Mouse (Mus musculus) CH12.LX (cell line): ENCODE results near the gene Leap2. TPM values are rescaled to one million over a fixed set of nuclear protein-coding genes. Genes with fewer than 3 reads are reported as not detected.
A peak's percentile ranks its signal among the peaks of the same experiment; 100 is the strongest.
"Not testable (repeated sequence)": the region's sequence is repeated elsewhere in the genome, so short reads cannot be mapped to it uniquely, and the experiment has no call there.

ENCODE experiments used
- DNase-seq: peaks from one replicate; pipeline ENCODE4 v3.0.0-alpha.2; 2013; ENCODE audit errors: extremely low read depth
- H3K27ac ChIP-seq: 2 replicates; pipeline ENCODE4 v1.5.1; 2012; ENCODE audit warnings: low read depth, mild to moderate bottlenecking, control low read depth, moderate library complexity; ENCODE audit not compliant: insufficient read depth
- H3K27me3 ChIP-seq: replicated peaks from 2 replicates; pipeline ENCODE3; 2012; ENCODE audit warnings: inconsistent platforms
- H3K36me3 ChIP-seq, 2 experiments: replicated peaks in 1 of 2; 2 replicates each; pipeline versions ENCODE3 to v1.6.1; 2012; ENCODE audit warnings: inconsistent platforms in 1 of 2, low read length in 1 of 2, mild to moderate bottlenecking in 1 of 2, mixed read lengths in 1 of 2, moderate library complexity in 1 of 2; ENCODE audit not compliant: control insufficient read depth in 1 of 2, insufficient read depth in 1 of 2
- H3K4me1 ChIP-seq, 2 experiments: 2 replicates each; pipeline ENCODE4 v1.6.1; 2012; ENCODE audit warnings: inconsistent platforms in 1 of 2, moderate library complexity in 1 of 2; ENCODE audit not compliant: insufficient read depth in 2 of 2, control insufficient read depth in 1 of 2
- H3K4me2 ChIP-seq: 2 replicates; pipeline ENCODE4 v1.6.1; 2012; ENCODE audit warnings: low read depth, mild to moderate bottlenecking, control low read depth; ENCODE audit not compliant: poor library complexity, insufficient read depth, severe bottlenecking
- H3K4me3 ChIP-seq, 3 experiments: fragments of 150-350 bp in 1 of 3; sonication (generic) in 1 of 3; replicated peaks in 1 of 3; 2 replicates each; pipeline versions ENCODE3 to v1.5.1; 2011 to 2012; ENCODE audit warnings: low read depth in 2 of 3, low read length in 2 of 3, mild to moderate bottlenecking in 2 of 3, moderate library complexity in 2 of 3, control low read depth in 1 of 3, improper control_type of control experiment in 1 of 3, inconsistent platforms in 1 of 3, mixed read lengths in 1 of 3; ENCODE audit not compliant: poor library complexity in 1 of 3
- H3K79me2 ChIP-seq: replicated peaks from 2 replicates; pipeline ENCODE4 v1.6.1; 2012; ENCODE audit warnings: mild to moderate bottlenecking, moderate library complexity; ENCODE audit not compliant: control insufficient read depth, poor library complexity, insufficient read depth, severe bottlenecking; ENCODE audit errors: extremely low read depth
- H3K9ac ChIP-seq: 2 replicates; pipeline ENCODE4 v1.6.1; 2012; ENCODE audit warnings: low read depth, mild to moderate bottlenecking, control low read depth, moderate library complexity; ENCODE audit not compliant: insufficient read depth
- H3K9me3 ChIP-seq: replicated peaks from 2 replicates; pipeline ENCODE3; 2012; ENCODE audit warnings: low read length, inconsistent platforms, mixed read lengths
- CHD2 ChIP-seq: IDR thresholded peaks from 2 replicates; pipeline ENCODE4 v1.6.1; 2011; ENCODE audit warnings: low read length, improper control_type of control experiment
- JUND ChIP-seq: conservative IDR thresholded peaks from 2 replicates; pipeline ENCODE4 v1.6.1; 2011; ENCODE audit warnings: low read depth, low read length, improper control_type of control experiment
- KAT2A ChIP-seq: IDR thresholded peaks from 2 replicates; pipeline ENCODE4 v1.6.1; 2012; ENCODE audit warnings: low read length, improper control_type of control experiment, inconsistent platforms; ENCODE audit not compliant: insufficient replicate concordance
- MAX ChIP-seq: IDR thresholded peaks from 2 replicates; pipeline ENCODE4 v1.6.1; 2011; ENCODE audit warnings: low read length, improper control_type of control experiment
- NELFE ChIP-seq: IDR thresholded peaks from 2 replicates; pipeline ENCODE4 v1.6.1; 2011; ENCODE audit warnings: low read depth, low read length, improper control_type of control experiment
- NRF1 ChIP-seq: IDR thresholded peaks from 2 replicates; pipeline ENCODE4 v1.6.1; 2014; ENCODE audit warnings: low read depth, mild to moderate bottlenecking, inconsistent platforms, low read length, improper control_type of control experiment, moderate library complexity
- POLR2AphosphoS2 ChIP-seq: IDR thresholded peaks from 2 replicates; pipeline ENCODE4 v1.6.1; 2011; ENCODE audit warnings: low read depth, low read length, improper control_type of control experiment
- RAD21 ChIP-seq: IDR thresholded peaks from 2 replicates; pipeline ENCODE4 v1.6.1; 2011; ENCODE audit warnings: low read depth, mild to moderate bottlenecking, low read length, improper control_type of control experiment, moderate library complexity
- RCOR1 ChIP-seq: conservative IDR thresholded peaks from 2 replicates; pipeline ENCODE4 v1.6.1; 2012; ENCODE audit warnings: low read depth, mild to moderate bottlenecking, inconsistent platforms, low read length, improper control_type of control experiment
- SIN3A ChIP-seq: IDR thresholded peaks from 2 replicates; pipeline ENCODE4 v1.6.1; 2012; ENCODE audit warnings: low read length, improper control_type of control experiment, inconsistent platforms
- SMC3 ChIP-seq: IDR thresholded peaks from 2 replicates; pipeline ENCODE4 v1.6.1; 2011; ENCODE audit warnings: low read depth, low read length, improper control_type of control experiment
- UBTF ChIP-seq: IDR thresholded peaks from 2 replicates; pipeline ENCODE4 v1.6.1; 2012; ENCODE audit warnings: low read depth, mild to moderate bottlenecking, inconsistent platforms, low read length, improper control_type of control experiment, moderate library complexity
- USF1 ChIP-seq: IDR thresholded peaks from 2 replicates; pipeline ENCODE4 v1.6.1; 2014; ENCODE audit warnings: low read depth, mild to moderate bottlenecking, inconsistent platforms, low read length, improper control_type of control experiment
- ZC3H11A ChIP-seq: IDR thresholded peaks from 2 replicates; pipeline ENCODE4 v1.6.1; 2012; ENCODE audit warnings: low read depth, mild to moderate bottlenecking, inconsistent platforms, low read length, improper control_type of control experiment
- ZKSCAN1 ChIP-seq: IDR thresholded peaks from 2 replicates; pipeline ENCODE4 v1.6.1; 2012; ENCODE audit warnings: low read depth, inconsistent platforms, low read length, improper control_type of control experiment, borderline replicate concordance
- dilution Hi-C: fragments of 300-500 bp; cut with MboI; formaldehyde crosslinking; loops from 2 replicates; pipeline ENCODE4 v1.14.3; 2020; ENCODE audit warnings: low sequenced_read_pairs; ENCODE audit not compliant: extremely low pct_unique_long_range_greater_than_20kb, extremely low pct_ligation_motif_present
- in situ Hi-C: fragments of 300-500 bp; cut with MboI; formaldehyde crosslinking; loops from 3 replicates; pipeline ENCODE4 v1.14.3; 2019; ENCODE audit warnings: low sequenced_read_pairs, low pct_ligation_motif_present, low pct_unique_long_range_greater_than_20kb, mixed read lengths
- polyA plus RNA-seq: library from polyadenylated mRNA; unstranded; fragments of >175 nt; gene quantifications from 2 replicates; pipeline ENCODE4 v1.2.1, GENCODE M21; 2012; ENCODE audit warnings: low read depth; ENCODE audit not compliant: insufficient read length
- total RNA-seq, 2 experiments: library from RNA; depleted of rRNA; stranded (reverse); fragments of 300-350 nt in 1 of 2; fragments of >200 nt in 1 of 2; gene quantifications; 2 replicates each; pipeline ENCODE4 v1.2.3; 2012 to 2014

Leap2 gene
- total and polyA plus RNA-seq, 3 experiments = not detected

- dilution Hi-C loops = no loop called here
- no peak overlapping the region for H3K4me3 ChIP-seq
- no peak overlapping the region for H3K4me2 ChIP-seq
- peaks cover 18% of the 10 kb centered on the region for H3K79me2 ChIP-seq
- no peak for DNase-seq
- H3K9me3 ChIP-seq = no peaks in the 10 kb centered on the region
- TF ChIP-seq POLR2AphosphoS2 = 0 out of 2 replicates have a peak, but pooled peaks have one; percentile 2
- no peak for TF ChIP-seq CHD2
- TF ChIP-seq, all 38 proteins: peak for 1
- Histone ChIP-seq H3K36me3 (peaks cover 12 to 46% of the 10 kb centered on the region in 2 experiments), H3K9ac (no peak overlapping the region), H3K4me1 (peaks cover 8 to 21% of the 10 kb centered on the region in 2 experiments), H3K27me3 (no peaks in the 10 kb centered on the region), H3K27ac (no peak overlapping the region)
- in situ Hi-C loops = no loop called here
Observed at GRCm38 (mm10) chr11:53427993-53428715, 5.2 kb upstream of the Leap2 start.

DNA sequence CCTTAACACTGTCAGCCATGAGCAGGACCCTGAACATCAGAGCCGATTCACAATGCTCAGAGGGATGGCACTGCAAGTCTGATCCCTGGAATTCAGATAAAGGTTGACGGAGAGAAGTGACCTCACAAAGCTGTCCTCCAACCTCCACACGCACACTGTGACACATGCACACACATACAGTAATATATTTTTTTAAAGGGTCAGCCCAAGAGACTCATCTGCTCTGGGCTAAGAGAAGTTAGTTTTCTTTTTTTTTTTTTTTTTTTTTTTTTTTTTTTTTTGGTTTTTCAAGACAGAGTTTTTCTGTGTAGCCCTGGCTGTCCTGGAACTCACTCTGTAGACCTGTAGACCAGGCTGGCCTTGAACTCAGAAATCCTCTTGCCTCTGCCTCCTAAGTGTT, 3.9 kb upstream of the Leap2 start:
- H3K79me2 ChIP-seq = peaks cover 18% of the 10 kb centered on the region
- H3K27me3 ChIP-seq, in situ Hi-C loops, H3K4me3 ChIP-seq, H3K27ac ChIP-seq, DNase-seq, dilution Hi-C loops, H3K4me2 ChIP-seq, H3K9me3 ChIP-seq, H3K9ac ChIP-seq: not testable (repeated sequence)
- H3K36me3 ChIP-seq = peaks cover 12 to 57% of the 10 kb centered on the region in 2 experiments
- H3K4me1 ChIP-seq = peaks cover 8 to 20% of the 10 kb centered on the region in 2 experiments

DNA sequence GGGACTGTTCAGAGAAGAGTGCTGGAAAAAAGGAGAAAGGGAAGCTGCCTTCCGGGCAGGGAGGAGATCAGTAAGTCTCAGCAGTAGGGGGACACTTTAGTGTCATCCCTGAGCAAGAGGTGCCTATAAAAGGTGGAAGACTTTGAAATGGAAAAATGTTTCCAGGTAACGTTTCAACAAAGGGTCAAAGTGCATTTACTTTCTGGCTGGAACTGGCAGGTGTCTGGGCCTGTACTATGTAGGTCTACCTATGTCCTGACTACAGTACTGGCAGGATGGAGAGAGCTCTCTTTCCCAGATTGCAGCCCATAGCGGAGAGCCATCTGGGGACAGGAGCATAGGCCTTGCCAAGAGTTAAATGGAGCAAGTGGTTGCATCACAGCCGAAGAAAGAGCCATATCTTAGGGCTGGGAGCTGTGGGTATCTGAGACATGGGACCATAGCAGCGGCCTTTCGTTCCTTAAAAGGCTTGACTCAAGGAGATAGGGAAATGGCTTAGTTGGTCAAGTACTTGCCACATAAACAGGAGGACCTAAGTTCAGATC, 2.8 kb upstream of the Leap2 start:
- Histone ChIP-seq H3K36me3 (peaks cover 15 to 65% of the 10 kb centered on the region in 2 experiments), H3K27me3 (no peaks in the 10 kb centered on the region)
- dilution Hi-C loops = no loop called here

DNA sequence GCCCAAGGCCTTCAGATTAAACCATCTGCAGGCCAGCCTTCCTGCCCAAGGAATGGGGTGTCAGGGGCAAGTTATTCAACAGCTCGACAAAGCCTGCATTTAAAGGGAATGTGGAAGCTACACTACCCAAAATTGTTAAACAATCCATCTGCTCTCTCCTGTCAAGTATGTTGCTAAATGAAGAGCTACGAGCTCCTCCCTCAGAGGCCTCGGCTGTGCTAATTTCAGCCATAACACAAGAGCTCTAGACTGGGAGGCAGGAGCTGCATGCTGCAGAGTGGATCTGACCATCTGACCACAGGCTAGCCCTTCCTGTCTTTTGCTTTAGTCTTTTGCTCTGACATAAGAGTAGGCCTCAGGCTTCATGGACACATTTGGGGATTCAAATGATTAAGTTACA, 2.3 kb upstream of the Leap2 start:
- in situ Hi-C loops = no loop called here
- Histone ChIP-seq H3K4me3 (no peak overlapping the region), H3K4me2 (no peak overlapping the region), H3K9ac (no peak overlapping the region), H3K36me3 (peaks cover 16 to 66% of the 10 kb centered on the region in 2 experiments), H3K9me3 (no peaks in the 10 kb centered on the region), H3K27me3 (no peaks in the 10 kb centered on the region), H3K27ac (no peak overlapping the region), H3K4me1 (peaks cover 6 to 14% of the 10 kb centered on the region in 2 experiments), H3K79me2 (peaks cover 15% of the 10 kb centered on the region)
- dilution Hi-C loops = no loop called here
- no peak for DNase-seq
- no peak for TF ChIP-seq MAX
- TF ChIP-seq RCOR1 = no peak
- TF ChIP-seq POLR2AphosphoS2 = no peak
- TF ChIP-seq JUND = no peak
- TF ChIP-seq ZC3H11A = no peak
- no peak for TF ChIP-seq SIN3A
- TF ChIP-seq NRF1 = no peak
- TF ChIP-seq UBTF = no peak
- TF ChIP-seq KAT2A = no peak
- no peak for TF ChIP-seq ZKSCAN1
- TF ChIP-seq USF1 = no peak
- TF ChIP-seq NELFE = no peak
- TF ChIP-seq RAD21 = no peak
- no peak for TF ChIP-seq CHD2
- no peak for TF ChIP-seq SMC3

More for the DNA sequence above, 2.8 kb upstream of the Leap2 start:
- Histone ChIP-seq H3K9ac (no peak overlapping the region), H3K79me2 (peaks cover 18% of the 10 kb centered on the region), H3K4me2 (no peak overlapping the region), H3K27ac (no peak overlapping the region), H3K9me3 (no peaks in the 10 kb centered on the region), H3K4me1 (peaks cover 6 to 14% of the 10 kb centered on the region in 2 experiments), H3K4me3 (no peak overlapping the region)
- DNase-seq = no peak
- in situ Hi-C loops = no loop called here
- no peak for TF ChIP-seq RAD21
- no peak for TF ChIP-seq NRF1
- no peak for TF ChIP-seq ZC3H11A
- TF ChIP-seq SMC3 = no peak
- no peak for TF ChIP-seq MAX
